Mouse (Mus musculus) adrenal gland, adult 18-20 months (tissue): Measurements from ENCODE around the gene Jund. TPM values are rescaled to one million over a fixed set of nuclear protein-coding genes. Genes with fewer than 3 reads are reported as not detected.

Experiments used
- DNase-seq, 2 experiments: peaks; one replicate each; pipeline ENCODE4 v3.0.0; 2021 to 2022; ENCODE audit warnings: low spot score in 2 of 2
- total RNA-seq, 2 experiments: library from RNA; stranded (reverse); gene quantifications; 1 replicate in 1 of 2; 2 replicates in 1 of 2; pipeline ENCODE4 v1.2.3; 2021

The Jund gene
- total RNA-seq, 2 experiments from 2014 or later: 228 to 252 TPM

DNA sequence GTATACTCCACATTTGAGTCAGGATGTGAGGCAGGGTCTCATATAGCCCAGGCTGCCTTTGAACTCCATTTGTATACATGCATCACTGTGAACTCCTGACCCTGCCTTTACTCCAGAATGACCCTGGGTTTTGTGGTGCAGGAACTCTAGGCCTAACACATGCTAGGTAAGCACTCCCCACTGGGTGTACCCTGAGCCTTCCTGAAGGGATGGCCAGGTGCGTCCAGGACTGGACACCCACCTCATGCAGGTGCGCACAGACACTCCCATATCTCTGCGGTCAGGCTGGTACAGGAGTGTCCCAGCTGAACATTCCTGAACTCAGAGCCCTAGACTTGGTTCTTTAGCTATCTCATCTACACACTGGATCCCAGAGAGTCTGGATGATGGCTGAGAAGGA, 24.6 kb upstream of the Jund start:
- no peak for DNase-seq

DNA sequence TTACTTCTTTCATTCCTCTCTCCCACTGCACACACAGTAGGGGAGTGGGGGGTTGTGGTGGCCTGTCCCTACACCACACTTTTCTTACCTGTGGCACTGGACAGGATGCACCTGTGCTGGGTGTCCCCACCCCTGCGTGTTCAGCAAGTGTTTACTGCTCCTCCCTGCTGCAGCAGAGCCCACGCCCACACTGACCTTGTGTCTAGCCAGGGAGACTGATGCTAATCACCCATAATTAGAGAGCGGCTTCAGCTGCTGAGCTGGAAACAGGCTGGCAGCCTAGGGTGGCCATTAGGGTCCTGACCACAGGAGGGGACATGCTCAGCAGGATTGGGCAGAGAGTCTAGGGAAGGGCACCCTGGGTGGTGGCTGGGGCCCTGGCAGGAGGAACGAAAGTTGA, 24.0 kb upstream of the Jund start:
- no peak for DNase-seq

DNA sequence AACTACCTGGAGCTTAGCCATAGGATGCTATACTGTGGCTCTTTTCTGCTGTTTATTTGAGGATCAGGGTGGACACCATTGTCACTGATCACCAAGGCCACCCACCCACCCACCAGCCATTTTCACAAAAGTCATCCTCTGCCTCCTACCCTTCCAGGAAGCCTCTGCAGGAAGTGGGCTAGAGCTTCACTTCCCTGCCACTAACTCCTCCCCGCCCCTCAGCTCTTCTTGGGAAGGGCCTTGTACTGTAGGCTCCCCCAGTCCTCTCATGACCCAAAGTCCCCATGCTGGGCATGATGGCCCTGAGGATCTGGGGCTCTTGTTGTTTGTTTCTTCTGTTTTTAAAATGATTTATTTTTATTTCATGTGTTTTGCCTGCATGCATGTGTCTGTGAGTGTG, 23.4 kb upstream of the Jund start:
- no peak for DNase-seq

DNA sequence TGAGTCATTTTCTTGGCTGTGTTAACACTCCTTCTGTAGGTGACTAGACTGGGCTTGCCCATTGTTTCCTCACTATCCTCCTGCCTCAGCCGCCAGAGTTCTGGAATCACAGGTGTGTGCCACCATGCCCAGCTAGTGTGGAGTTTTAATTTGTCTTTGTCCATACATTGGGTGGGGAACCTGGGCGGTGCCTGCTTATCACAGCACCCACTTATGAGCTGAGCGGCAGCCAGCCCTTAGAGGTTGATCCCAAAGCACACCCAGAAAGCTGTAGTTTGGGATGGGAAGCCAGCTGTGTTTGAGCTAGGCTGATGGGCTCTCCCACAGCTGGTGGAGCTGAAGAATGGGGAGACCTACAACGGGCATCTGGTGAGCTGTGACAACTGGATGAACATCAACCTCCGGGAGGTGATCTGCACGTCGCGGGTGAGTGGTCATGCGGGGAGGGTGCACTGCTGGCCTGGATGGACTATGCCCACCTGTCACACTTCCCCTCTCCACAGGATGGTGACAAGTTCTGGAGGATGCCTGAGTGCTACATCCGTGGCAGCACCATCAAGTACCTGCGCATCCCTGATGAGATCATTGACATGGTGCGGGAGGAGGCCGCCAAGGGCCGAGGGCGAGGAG, 21.2 kb upstream of the Jund start:
- no peak for DNase-seq

DNA sequence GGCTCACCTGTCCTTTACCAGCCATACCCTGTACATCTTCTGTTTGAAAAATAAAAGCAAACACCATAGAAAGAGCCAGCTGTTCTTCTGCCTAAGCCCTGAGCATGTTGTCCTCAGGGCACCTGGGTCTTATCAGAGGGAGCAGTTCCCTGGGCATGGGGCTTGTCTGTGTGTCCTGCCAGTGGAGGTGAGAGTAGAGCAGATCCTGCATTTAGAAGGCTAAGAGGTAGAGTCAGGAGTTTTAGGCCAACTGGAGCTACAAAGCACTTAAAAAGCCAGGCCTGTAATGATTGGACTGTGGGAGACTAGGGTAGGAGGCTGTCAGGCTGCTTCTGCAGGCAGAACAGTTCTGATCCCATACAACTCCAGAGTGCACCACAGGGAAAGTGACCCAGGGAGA, 20.1 kb upstream of the Jund start:
- no peak for DNase-seq

DNA sequence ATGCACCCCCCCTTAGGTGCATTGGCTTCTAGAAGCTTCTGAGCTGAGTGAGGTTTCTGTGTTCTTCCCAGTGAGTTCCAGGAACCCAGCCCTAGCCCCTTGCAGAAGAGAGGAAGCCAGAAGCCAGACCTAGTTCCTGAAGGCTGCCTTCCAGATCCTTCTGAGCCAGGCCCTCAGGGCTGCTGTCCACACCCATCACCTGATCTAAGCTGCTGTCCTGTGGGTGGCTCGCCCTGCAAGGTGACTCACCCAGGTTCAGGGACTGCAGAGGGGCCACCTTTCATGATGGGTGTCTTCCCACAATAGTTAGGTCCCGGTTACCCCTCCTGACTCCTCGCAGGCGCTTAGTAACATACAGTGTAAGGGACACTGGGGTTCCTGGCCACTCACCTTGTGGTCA, 19.3 kb upstream of the Jund start:
- no peak for DNase-seq

DNA sequence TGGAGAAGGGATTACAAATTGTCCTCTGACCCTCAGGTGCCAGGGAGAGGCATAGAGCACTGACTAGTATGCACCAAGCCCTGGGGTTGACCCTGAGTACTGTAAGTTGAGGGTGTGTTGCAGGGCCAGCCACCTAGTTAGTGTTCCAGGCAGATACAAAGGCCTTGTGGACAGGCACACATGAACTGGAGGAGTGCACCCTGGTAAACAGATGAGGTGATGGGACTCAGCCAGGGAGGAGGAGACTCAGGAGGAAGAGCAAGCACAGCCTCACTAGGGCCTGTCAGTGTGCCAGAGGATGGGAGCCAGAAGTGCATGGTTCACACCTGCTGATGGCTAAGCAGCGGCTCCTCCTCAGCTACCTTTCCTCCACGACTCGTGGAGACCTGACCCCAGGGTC, 18.7 kb upstream of the Jund start:
- DNase-seq: no peak

DNA sequence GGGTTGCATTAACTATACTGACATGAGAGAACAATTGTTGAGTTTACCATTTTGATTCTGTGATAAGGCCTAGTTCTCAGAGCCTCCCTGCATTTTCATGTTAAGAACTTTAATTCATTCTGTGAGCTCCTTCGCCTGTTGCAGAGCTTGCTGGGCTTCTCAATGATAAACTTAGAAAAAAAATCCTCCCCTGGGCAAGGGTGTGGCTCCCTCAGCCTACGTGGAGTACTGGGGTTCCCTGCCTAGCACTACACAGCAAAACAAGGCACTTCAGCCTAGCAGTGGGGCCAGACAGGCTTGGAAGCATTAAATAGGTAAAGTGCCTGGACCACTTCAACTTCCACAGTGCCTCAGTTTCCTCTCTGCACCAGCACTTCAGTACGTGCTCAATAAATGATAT, 17.3 kb upstream of the Jund start:
- no peak for DNase-seq

DNA sequence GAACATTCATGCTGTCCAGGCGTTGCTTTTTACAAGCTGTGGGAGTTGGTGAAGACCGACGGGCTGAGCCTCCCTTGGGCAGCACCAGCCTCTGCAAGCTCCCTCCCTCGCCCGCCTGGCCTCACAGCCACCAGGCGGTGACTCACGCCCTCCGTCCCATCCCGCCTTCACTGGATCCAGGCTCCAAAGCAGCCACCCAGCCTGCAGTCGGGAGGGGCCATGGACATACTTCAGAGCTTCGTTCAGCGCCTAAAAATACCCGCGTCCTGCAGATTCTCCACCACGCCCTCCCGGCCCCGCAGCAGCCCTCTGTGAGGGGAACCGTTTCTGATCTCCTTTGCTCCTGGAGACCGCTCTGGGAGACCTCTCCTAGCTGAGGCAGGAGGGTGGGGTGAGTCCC, 16.6 kb upstream of the Jund start:
- peak; percentile 67 to 78 for DNase-seq

DNA sequence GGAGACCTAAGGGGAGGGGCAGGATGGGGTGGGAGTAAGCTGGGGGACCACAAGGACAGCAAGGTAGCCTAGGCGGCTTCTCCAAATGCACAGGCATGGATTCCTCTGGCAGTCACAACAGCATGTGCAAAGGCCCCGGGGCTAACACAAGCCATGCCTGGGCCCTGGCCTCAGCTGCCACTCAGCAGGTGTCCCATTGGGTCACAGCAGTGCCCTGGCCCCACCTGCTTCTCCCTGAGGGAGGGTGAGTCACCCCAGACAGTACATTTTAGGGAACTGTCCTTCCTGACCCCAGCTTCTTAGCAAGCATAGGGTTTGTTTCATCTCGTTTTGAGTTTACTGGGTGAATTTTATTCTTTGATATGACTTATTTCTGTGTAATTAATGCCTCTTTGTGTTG, 16.1 kb upstream of the Jund start:
- DNase-seq: no peak

DNA sequence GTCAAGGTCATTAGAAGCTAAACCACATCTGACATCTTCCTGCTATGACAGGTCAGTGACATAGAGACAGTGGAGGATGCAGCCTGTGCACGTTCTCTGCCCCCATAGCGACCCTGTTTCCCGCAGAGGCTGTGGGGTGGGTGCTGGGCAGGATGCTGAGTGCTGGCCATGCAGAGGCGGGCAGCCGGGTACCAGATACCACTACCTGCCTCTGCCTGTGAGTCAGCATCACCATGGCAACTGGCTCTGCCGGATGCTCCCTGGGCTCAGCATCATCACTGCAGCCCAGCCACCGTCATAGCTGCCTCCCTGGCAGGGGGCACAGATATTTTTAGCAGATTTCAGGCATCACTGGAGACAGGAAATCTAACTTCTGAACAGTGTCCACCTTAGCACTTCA, 14.5 kb upstream of the Jund start:
- DNase-seq: no peak

DNA sequence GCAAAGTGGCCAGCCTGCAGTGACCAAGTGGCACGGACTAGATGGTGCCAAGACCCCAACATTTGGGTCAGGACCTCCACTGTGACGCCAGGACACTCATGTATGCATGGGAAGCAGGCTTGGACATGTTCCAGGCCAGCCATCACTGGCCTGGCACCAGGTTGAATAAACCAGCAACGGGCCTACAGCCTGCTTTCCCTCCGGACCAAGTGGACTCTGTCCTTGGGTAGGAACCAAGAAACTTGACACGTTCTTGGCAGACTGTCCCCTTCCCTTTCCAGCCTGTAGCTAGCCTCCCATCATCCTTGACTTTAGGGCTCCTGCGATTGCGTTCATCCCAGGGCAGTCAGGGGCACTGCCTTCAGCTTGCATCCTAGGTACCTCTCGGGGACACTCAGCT, 11.2 kb upstream of the Jund start:
- peak in 1 of 2 experiments; percentile 50 for DNase-seq

DNA sequence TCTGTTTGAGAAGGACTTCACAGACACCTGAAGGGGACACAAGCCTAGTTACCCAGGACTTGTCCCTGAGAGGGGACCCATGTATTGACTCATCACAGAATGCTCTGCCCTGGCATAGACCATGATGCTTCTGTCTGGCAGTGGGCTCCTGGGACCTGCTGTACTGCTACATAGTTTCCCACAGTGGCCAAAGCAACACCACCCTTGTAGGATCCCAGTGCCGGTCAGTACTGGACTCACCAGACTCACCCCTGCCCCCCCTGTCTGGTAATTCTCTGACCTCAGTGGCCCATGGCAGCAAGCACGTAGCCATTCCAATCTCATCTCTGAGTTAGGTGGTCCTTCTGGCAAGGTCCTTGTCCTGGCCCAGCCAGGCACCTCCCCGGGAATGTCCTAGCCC, 10.6 kb upstream of the Jund start:
- no peak for DNase-seq

DNA sequence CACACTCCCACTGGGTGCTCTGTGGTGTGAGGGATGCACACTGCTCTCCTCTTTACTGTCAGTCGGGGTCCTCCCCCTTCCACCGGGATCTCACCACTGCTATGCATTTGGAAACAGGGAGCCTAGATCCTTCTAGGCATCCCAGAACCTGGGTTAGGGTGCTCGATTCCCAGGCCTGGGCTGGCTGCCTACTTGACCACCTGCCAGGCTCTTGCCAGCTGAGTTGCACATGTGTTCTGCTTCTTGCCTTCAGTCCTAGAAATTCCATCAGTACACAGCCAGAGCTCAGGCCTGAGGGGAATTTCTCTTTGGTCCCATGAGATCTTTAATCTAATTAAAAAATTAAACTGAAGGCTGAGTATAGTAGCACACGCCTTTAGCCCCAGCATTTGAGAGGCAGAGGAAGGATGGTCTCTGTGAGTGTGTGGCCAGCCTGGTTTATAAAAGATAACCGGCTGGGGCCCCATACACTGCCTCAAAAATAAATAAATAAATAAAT, 8.8 kb upstream of the Jund start:
- no peak for DNase-seq

DNA sequence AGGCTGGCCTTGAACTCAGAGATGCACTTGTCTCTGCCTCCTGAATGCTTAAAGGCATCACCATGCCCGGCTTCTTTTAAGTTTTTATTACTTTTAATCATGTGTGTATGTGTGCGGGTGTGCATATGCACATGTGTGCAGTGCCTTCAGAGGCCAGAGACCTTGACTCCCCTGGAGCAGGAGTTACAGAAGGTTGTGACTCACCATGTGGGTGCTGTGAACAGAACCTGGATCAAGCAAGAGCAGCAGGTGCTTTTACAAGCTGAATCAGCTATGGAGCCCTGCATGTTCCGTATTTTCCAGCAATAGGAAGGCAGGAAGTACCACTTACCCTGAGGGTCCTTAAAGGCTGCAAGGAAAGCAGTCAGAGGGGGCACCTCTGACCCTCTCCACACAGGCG, 7.5 kb upstream of the Jund start:
- DNase-seq: no peak

DNA sequence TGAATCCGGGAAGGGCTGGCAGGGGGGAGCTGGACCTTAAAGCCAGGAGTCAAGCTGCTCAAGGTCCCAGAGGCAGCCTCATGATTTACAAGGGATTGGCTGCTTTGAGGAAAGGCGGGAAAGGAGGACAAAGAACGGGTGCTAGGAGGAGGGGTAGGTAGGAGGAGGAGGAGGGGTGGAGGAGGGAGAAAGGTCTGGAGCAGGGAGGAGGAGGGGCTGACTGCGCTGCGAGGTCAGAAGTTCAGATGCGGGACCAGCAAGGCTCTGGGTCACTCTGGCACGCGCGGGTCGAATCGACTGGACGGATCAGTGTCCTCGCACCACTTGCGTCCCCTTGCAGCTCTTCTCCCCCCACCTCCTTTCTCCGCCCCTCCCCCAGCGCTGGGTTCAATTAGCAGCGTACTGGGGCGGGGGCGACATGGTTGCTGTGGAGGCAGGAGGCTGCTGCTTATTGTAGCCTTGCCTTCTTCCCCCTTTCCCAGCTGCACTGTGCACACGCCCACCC, 7.0 kb upstream of the Jund start:
- no peak for DNase-seq

DNA sequence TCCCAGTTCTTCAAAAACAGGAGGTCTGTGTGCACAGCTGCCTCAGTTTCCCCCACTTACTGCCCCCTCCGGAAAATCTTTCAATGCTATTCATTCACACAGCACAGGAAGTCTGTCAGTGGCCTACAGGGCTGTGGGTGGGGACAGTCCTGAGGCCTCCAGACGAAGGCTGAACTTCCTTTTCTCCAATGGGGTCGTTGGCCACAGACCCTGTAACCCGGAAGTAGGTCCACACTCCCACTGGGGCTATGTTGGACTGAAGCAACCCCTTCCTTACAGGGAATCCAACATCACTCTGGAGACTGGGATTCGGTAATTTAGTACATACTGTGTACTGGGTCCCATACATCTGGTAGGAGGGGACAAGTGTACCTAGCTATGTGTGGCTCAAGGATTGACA, 5.1 kb upstream of the Jund start:
- no peak for DNase-seq

DNA sequence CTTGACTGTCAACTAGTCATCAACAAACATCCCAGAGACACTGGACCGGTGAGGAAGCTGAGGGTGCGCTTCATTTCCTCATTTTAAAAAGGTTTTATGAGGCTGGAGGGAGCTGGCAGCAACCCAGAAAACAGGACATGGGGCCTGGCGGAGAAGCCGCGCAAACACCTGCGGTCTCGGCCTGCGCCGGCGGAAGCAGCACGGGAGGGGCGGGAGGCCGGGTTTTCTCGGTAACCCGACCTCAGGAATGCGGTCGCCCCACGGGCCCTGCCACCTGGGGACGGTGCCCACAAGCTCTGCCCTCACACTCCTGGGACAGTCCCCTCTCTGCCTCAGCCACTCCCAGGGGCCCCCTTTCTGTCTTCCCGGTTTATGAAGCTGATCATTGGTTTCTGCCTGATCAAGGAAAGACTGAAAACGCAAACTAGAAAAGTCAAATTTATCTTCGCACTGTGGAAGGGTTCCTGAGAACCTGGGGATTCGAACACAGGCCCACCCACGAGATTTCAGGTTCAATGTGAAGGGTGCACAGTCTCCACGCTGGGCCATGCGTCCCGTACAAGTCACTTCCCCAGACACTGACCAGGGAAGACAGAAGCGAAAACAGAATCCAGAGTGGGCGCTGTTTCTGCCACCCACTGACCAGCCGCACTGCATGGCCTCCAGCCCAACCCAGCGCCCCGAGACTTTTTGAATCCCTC, 3.3 kb upstream of the Jund start:
- no peak for DNase-seq

DNA sequence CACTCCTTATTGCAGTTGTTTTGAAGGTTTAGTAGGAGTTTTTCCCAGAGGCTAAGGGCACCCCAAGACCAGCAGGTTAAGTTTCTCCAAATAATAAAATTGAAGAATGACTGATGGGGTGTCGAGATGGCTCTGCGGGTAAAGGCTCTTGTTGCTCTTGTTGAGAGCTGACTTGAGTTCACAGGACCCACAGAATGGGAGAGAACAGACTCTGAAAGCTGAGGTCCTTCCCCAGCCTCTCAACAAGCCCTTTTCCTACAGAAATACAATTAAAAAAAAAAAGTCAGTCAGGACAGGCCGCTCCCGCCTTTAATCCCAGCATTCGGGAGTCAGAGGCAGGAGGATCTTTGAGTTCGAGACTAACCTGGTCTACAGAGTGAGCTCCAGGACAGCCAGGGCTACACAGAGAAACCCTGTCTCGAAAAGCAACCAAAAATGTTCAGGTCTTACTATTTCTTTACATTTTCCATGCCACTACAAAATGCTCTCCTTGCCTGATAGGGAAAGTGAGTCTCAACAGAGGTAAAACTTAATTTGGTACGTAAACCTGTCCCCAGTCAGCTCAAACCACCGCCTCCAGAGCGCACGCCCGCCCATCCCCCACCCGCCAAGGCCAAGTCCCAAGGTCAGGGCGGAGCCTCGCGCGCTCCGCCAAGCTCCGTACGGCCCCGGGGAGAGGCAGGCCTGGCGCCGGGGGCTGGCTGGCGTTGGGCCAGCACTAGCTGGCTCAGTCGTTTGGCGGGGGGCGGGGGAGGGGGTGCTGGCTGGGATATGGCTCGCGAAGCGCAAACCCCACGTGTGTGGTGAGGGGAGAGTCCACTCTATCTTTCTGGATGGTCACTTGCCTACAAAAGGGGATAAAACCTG, 2.5 kb upstream of the Jund start:
- peak; percentile 74 for DNase-seq

DNA sequence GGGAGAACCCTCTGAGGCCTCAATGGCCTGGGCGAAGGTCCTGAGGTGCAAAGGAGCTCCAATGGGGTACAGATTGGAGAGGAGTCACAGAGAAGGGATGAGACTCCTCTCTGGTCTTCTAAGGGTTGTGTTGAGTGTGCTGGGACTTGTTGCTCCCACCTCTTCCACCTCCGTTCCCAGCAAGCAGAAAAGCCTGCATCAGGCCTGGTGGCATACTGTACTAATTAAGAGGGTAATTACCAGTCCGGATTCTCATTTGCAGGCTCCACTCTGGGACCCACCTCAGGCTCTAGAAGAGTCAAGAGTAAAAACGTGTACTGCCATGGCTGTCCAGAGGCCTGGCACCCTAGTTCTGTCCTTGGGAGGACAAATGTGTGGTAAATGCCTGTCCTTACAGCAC, 1.8 kb upstream of the Jund start:
- DNase-seq: no peak

DNA sequence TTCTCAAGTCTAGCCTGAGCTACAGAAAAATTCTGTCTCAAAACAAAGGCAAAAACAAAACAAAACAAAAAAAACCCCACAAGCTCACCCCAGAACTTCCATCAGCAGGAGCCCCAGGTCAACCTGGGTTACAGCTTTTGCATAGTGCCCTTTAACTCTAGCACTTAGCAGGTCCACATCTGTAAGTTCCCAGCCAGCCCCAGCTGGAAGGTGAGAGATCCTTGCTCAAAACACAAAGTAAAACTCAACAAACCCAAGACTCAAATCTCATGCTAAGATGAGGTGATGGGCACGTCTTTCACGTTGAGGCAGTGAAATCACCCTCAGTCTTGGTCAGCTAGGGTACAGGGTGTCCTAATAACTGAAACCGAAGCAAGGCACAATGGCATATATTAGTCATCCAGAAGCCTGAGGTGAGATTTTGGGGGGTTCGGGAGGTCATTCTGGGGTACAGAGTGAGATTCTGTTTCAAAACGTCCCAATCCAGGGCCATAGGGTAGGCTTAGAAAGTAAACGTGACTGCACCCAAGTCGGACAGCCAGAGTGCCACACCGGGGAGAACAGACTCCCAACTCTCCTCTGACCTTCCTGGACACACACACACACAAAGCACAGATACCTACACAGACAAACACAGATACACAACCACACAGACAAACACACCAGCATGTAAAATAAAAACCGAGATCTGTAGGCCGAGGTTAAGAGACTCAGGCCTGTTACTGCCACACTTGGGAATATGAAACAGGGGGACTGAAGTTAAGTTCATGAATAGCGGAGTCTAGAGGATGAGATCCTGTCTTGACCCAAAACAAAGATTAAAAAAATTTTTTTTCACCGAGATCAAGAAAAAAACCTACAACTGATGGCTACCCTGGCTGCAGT, 1.1 kb upstream of the Jund start:
- DNase-seq: no peak
